Mouse (Mus musculus) forebrain, embryonic 12.5 days (tissue): Measurements from ENCODE around the gene Ankrd28. TPM values are rescaled to one million over a fixed set of nuclear protein-coding genes. Genes with fewer than 3 reads are reported as not detected.

ENCODE experiments used
- ATAC-seq: fragments of 200-750 bp; cut with Nextera tagmentation; 2 replicates; pipeline ENCODE4 v1.8.0; 2017; ENCODE audit warnings: moderate TSS enrichment; ENCODE audit not compliant: low FRiP score
- H3K27ac ChIP-seq: fragments of 300-500 bp; sonication (generic); 2 replicates; pipeline ENCODE4 v1.5.1; 2016; ENCODE audit warnings: mild to moderate bottlenecking
- H3K27me3 ChIP-seq: fragments of 300-500 bp; sonication (generic); 2 replicates; pipeline ENCODE4 v1.6.1; 2016; ENCODE audit warnings: mild to moderate bottlenecking
- H3K36me3 ChIP-seq: fragments of 300-500 bp; sonication (generic); replicated peaks from 2 replicates; pipeline ENCODE4 v1.6.1; 2016; ENCODE audit warnings: mild to moderate bottlenecking
- H3K4me1 ChIP-seq: fragments of 300-500 bp; sonication (generic); 2 replicates; pipeline ENCODE4 v1.6.1; 2016
- H3K4me2 ChIP-seq: fragments of 300-500 bp; sonication (generic); 2 replicates; pipeline ENCODE4 v1.6.1; 2016; ENCODE audit warnings: mild to moderate bottlenecking, moderate library complexity
- H3K4me3 ChIP-seq: fragments of 300-500 bp; sonication (generic); replicated peaks from 2 replicates; pipeline ENCODE4 v1.5.1; 2016; ENCODE audit warnings: mild to moderate bottlenecking
- H3K9ac ChIP-seq: fragments of 300-500 bp; sonication (generic); 2 replicates; pipeline ENCODE4 v1.6.1; 2016; ENCODE audit warnings: mild to moderate bottlenecking
- H3K9me3 ChIP-seq: fragments of 300-500 bp; sonication (generic); 2 replicates; pipeline ENCODE4 v1.6.1; 2016
- WGBS: fragments of 180-500 bp; shearing (Covaris S2); methylation state at CpG from one replicate; pipeline ENCODE4 v1.1.7; 2016; 5-methylcytosine and 5-hydroxymethylcytosine counted together
- polyA plus RNA-seq: library from polyadenylated mRNA; unstranded; fragments of >200 nt; fragmentation: Nextera tagmentation; extraction: Ambion mirVana; gene quantifications from 2 replicates; pipeline ENCODE4 v1.2.1, GENCODE M21; 2016

The Ankrd28 gene
- polyA plus RNA-seq, 1 experiment from 2014 or later = 16.7 TPM

- peak overlapping the region; percentile 97 for H3K27ac ChIP-seq
- 10% methylated on average over 7 of the region's 7 CpGs for WGBS
- H3K27me3 ChIP-seq = no peaks in the 10 kb centered on the region
- H3K36me3 ChIP-seq = no peaks in the 10 kb centered on the region
- peak overlapping the region; percentile 97 for H3K4me3 ChIP-seq
- H3K9ac ChIP-seq = peak overlapping the region; percentile 85
- ATAC-seq = peak; percentile 43; the same call in 1 of the 2 replicates
- H3K4me1 ChIP-seq = peaks cover 6% of the 10 kb centered on the region; the same call in 1 of the 2 replicates
- H3K9me3 ChIP-seq = peaks cover 3% of the 10 kb centered on the region; the same call in 1 of the 2 replicates
- peak overlapping the region; percentile 85 for H3K4me2 ChIP-seq
Measured at GRCm38 (mm10) chr14:31831370-31831712, 890 bp upstream of the Ankrd28 start.

- no peaks in the 10 kb centered on the region for H3K9me3 ChIP-seq
- peak overlapping the region; percentile 97 for H3K4me3 ChIP-seq
- H3K27ac ChIP-seq = peak overlapping the region; percentile 97
- peak; percentile 79 for ATAC-seq
- WGBS = under 1% methylated on average over 76 of the region's 97 CpGs
- H3K4me1 ChIP-seq = peaks cover 6% of the 10 kb centered on the region; the same call in 1 of the 2 replicates
- H3K27me3 ChIP-seq = no peaks in the 10 kb centered on the region
- peak overlapping the region; percentile 85 for H3K9ac ChIP-seq
- H3K4me2 ChIP-seq = peak overlapping the region; percentile 85
- H3K36me3 ChIP-seq = no peaks in the 10 kb centered on the region
Measured at GRCm38 (mm10) chr14:31829761-31830562, 489 bp downstream of the Ankrd28 start.

GRCm38 (mm10) chr14:31827221-31827620, 3.2 kb downstream of the Ankrd28 start:
- Histone ChIP-seq H3K9me3 (no peaks in the 10 kb centered on the region), H3K4me3 (no peak overlapping the region), H3K36me3 (no peaks in the 10 kb centered on the region), H3K4me2 (no peak overlapping the region), H3K4me1 (peaks cover 5% of the 10 kb centered on the region; the same call in 1 of the 2 replicates), H3K27ac (no peak overlapping the region), H3K27me3 (no peaks in the 10 kb centered on the region), H3K9ac (no peak overlapping the region)
- ATAC-seq = no peak

- Histone ChIP-seq H3K9me3 (peaks cover 2% of the 10 kb centered on the region; the same call in 1 of the 2 replicates), H3K9ac (no peak overlapping the region), H3K27me3 (no peaks in the 10 kb centered on the region), H3K4me1 (no peaks in the 10 kb centered on the region), H3K4me3 (no peak overlapping the region), H3K4me2 (no peak overlapping the region), H3K36me3 (no peaks in the 10 kb centered on the region; the same call in 1 of the 2 replicates), H3K27ac (no peak overlapping the region)
- ATAC-seq = no peak
- 88% methylated on average over 5 of the region's 5 CpGs for WGBS
Measured at GRCm38 (mm10) chr14:31809942-31810341, 20.5 kb downstream of the Ankrd28 start.

GRCm38 (mm10) chr14:31803791-31804190, 26.7 kb downstream of the Ankrd28 start:
- peaks cover 7% of the 10 kb centered on the region for H3K4me1 ChIP-seq
- H3K27me3 ChIP-seq = no peaks in the 10 kb centered on the region
- H3K4me2 ChIP-seq = no peak overlapping the region
- H3K9me3 ChIP-seq = peaks cover 2% of the 10 kb centered on the region; the same call in 1 of the 2 replicates
- 34% methylated on average over 2 of the region's 2 CpGs for WGBS
- no peaks in the 10 kb centered on the region; the same call in 1 of the 2 replicates for H3K36me3 ChIP-seq
- no peak overlapping the region for H3K4me3 ChIP-seq
- H3K9ac ChIP-seq = no peak overlapping the region
- 0 out of 2 replicates have a peak overlapping the region, but pooled peaks have one; percentile 53 for H3K27ac ChIP-seq
- no peak for ATAC-seq

- Histone ChIP-seq H3K4me1 (peaks cover 8% of the 10 kb centered on the region), H3K27ac (no peak overlapping the region), H3K4me2 (no peak overlapping the region), H3K36me3 (no peaks in the 10 kb centered on the region), H3K27me3 (no peaks in the 10 kb centered on the region), H3K9ac (no peak overlapping the region), H3K4me3 (no peak overlapping the region), H3K9me3 (no peaks in the 10 kb centered on the region)
- WGBS = 92% methylated on average over 7 of the region's 7 CpGs
- ATAC-seq = no peak
Measured at GRCm38 (mm10) chr14:31800976-31801375, 29.5 kb downstream of the Ankrd28 start.

- no peaks in the 10 kb centered on the region for H3K27me3 ChIP-seq
- no peak for ATAC-seq
- no peak overlapping the region for H3K9ac ChIP-seq
- H3K27ac ChIP-seq = no peak overlapping the region
- WGBS = 86% methylated on average over 5 of the region's 5 CpGs
- no peak overlapping the region for H3K4me3 ChIP-seq
- no peak overlapping the region for H3K4me2 ChIP-seq
- no peaks in the 10 kb centered on the region for H3K9me3 ChIP-seq
- H3K4me1 ChIP-seq = peaks cover 8% of the 10 kb centered on the region
- H3K36me3 ChIP-seq = no peaks in the 10 kb centered on the region
Measured at GRCm38 (mm10) chr14:31800446-31800845, 30.0 kb downstream of the Ankrd28 start.

- Histone ChIP-seq H3K4me1 (peaks cover 7% of the 10 kb centered on the region; the same call in 1 of the 2 replicates), H3K36me3 (no peaks in the 10 kb centered on the region), H3K4me2 (no peak overlapping the region), H3K4me3 (no peak overlapping the region), H3K9me3 (no peaks in the 10 kb centered on the region), H3K27me3 (no peaks in the 10 kb centered on the region), H3K9ac (no peak overlapping the region), H3K27ac (no peak overlapping the region)
- ATAC-seq = no peak
- WGBS = 74% methylated on average over 10 of the region's 10 CpGs
Measured at GRCm38 (mm10) chr14:31798937-31799336, 31.5 kb downstream of the Ankrd28 start.

- Histone ChIP-seq H3K27me3 (no peaks in the 10 kb centered on the region), H3K4me3 (no peak overlapping the region), H3K4me2 (no peak overlapping the region), H3K9ac (no peak overlapping the region), H3K4me1 (0 out of 2 replicates have a peak, but pooled peaks cover 3% of the 10 kb centered on the region), H3K9me3 (no peaks in the 10 kb centered on the region), H3K36me3 (no peaks in the 10 kb centered on the region), H3K27ac (no peak overlapping the region)
- 46% methylated on average over 1 of the region's 1 CpGs for WGBS
- ATAC-seq = no peak
Measured at GRCm38 (mm10) chr14:31795535-31795934, 34.9 kb downstream of the Ankrd28 start.

GRCm38 (mm10) chr14:31794776-31795126, 35.7 kb downstream of the Ankrd28 start:
- WGBS = 38% methylated on average over 1 of the region's 1 CpGs
- no peak for ATAC-seq

GRCm38 (mm10) chr14:31793979-31794775, 36.3 kb downstream of the Ankrd28 start:
- WGBS = 71% methylated on average over 4 of the region's 4 CpGs
- H3K4me2 ChIP-seq = no peak overlapping the region
- peak; percentile 79; the same call in 1 of the 2 replicates for ATAC-seq

More at GRCm38 (mm10) chr14:31794776-31795126, 35.7 kb downstream of the Ankrd28 start:
- H3K4me3 ChIP-seq = no peak overlapping the region
- H3K9me3 ChIP-seq = no peaks in the 10 kb centered on the region
- H3K9ac ChIP-seq = no peak overlapping the region
- no peak overlapping the region for H3K27ac ChIP-seq
- H3K4me1 ChIP-seq = 0 out of 2 replicates have a peak, but pooled peaks cover 3% of the 10 kb centered on the region
- no peak overlapping the region for H3K4me2 ChIP-seq
- no peaks in the 10 kb centered on the region for H3K27me3 ChIP-seq
- no peaks in the 10 kb centered on the region for H3K36me3 ChIP-seq

GRCm38 (mm10) chr14:31790797-31791196, 39.7 kb downstream of the Ankrd28 start:
- Histone ChIP-seq H3K4me1 (peaks cover 4% of the 10 kb centered on the region; the same call in 1 of the 2 replicates), H3K36me3 (no peaks in the 10 kb centered on the region), H3K27ac (no peak overlapping the region), H3K27me3 (no peaks in the 10 kb centered on the region), H3K4me3 (no peak overlapping the region), H3K9me3 (no peaks in the 10 kb centered on the region), H3K4me2 (no peak overlapping the region), H3K9ac (no peak overlapping the region)
- 68% methylated on average over 1 of the region's 1 CpGs for WGBS
- no peak for ATAC-seq

More at GRCm38 (mm10) chr14:31793979-31794775, 36.3 kb downstream of the Ankrd28 start:
- 0 out of 2 replicates have a peak, but pooled peaks cover 3% of the 10 kb centered on the region for H3K4me1 ChIP-seq
- no peak overlapping the region for H3K27ac ChIP-seq
- no peak overlapping the region for H3K9ac ChIP-seq
- no peak overlapping the region for H3K4me3 ChIP-seq
- no peaks in the 10 kb centered on the region for H3K9me3 ChIP-seq
- H3K36me3 ChIP-seq = no peaks in the 10 kb centered on the region
- H3K27me3 ChIP-seq = no peaks in the 10 kb centered on the region
